Mouse (Mus musculus) lung, postnatal 4 days (tissue): ENCODE data around the gene Fhit.

Source experiments
- DNase-seq, 2 experiments: peaks; one replicate each; pipeline ENCODE4 v3.0.0; 2021

Fhit gene

GRCm38 (mm10) chr14:9669766-9670165 is 1492.1 kb downstream of the Fhit start:
- no peak for DNase-seq

GRCm38 (mm10) chr14:9658445-9658844 is 1503.4 kb downstream of the Fhit start:
- no peak for DNase-seq

- DNase-seq, result no peak
Observed at GRCm38 (mm10) chr14:9651417-9651816, 1510.4 kb downstream of the Fhit start.

- no peak for DNase-seq
Observed at GRCm38 (mm10) chr14:9648416-9648815, 1513.4 kb downstream of the Fhit start.

GRCm38 (mm10) chr14:9646233-9646632 is 1515.6 kb downstream of the Fhit start:
- DNase-seq, result no peak

- no peak for DNase-seq
Observed at GRCm38 (mm10) chr14:9644216-9645166, 1517.3 kb downstream of the Fhit start.

GRCm38 (mm10) chr14:9643700-9644099 is 1518.1 kb downstream of the Fhit start:
- DNase-seq, result no peak

- DNase-seq, result no peak
Observed at GRCm38 (mm10) chr14:9642628-9643027, 1519.2 kb downstream of the Fhit start.

GRCm38 (mm10) chr14:9642068-9642467 is 1519.8 kb downstream of the Fhit start:
- no peak for DNase-seq

GRCm38 (mm10) chr14:9634247-9634991 is 1527.4 kb downstream of the Fhit start:
- no peak for DNase-seq

- no peak for DNase-seq
Observed at GRCm38 (mm10) chr14:9632537-9632936, 1529.3 kb downstream of the Fhit start.

- DNase-seq, result no peak
Observed at GRCm38 (mm10) chr14:9623219-9624043, 1538.4 kb downstream of the Fhit start.

GRCm38 (mm10) chr14:9620902-9621540 is 1540.8 kb downstream of the Fhit start:
- DNase-seq, result no peak

- DNase-seq, result no peak
Observed at GRCm38 (mm10) chr14:9619840-9620239, 1542.0 kb downstream of the Fhit start.

- no peak for DNase-seq
Observed at GRCm38 (mm10) chr14:9613126-9613525, 1548.7 kb downstream of the Fhit start.

- no peak for DNase-seq
Observed at GRCm38 (mm10) chr14:9609120-9609519, 1552.7 kb downstream of the Fhit start.

- DNase-seq, result peak; percentile 5 to 23
Observed at GRCm38 (mm10) chr14:9606584-9607377, 1555.1 kb downstream of the Fhit start.

- DNase-seq, result no peak
Observed at GRCm38 (mm10) chr14:9600271-9600670, 1561.6 kb downstream of the Fhit start.

GRCm38 (mm10) chr14:9597460-9597977 is 1564.3 kb downstream of the Fhit start:
- no peak for DNase-seq

- no peak for DNase-seq
Observed at GRCm38 (mm10) chr14:9589121-9589520, 1572.7 kb downstream of the Fhit start.

GRCm38 (mm10) chr14:9587900-9588299 is 1573.9 kb downstream of the Fhit start:
- DNase-seq, result no peak
